Mouse (Mus musculus): ENCODE data around the gene Cdh12. TPM values are rescaled to one million over a fixed set of nuclear protein-coding genes. Genes with fewer than 3 reads are reported as not detected.
"Not testable (repeated sequence)": the region's sequence is repeated elsewhere in the genome, so short reads cannot be mapped to it uniquely, and the experiment has no call there.

Cdh12 gene
- total and polyA plus RNA-seq, 3 experiments = not detected

DNA sequence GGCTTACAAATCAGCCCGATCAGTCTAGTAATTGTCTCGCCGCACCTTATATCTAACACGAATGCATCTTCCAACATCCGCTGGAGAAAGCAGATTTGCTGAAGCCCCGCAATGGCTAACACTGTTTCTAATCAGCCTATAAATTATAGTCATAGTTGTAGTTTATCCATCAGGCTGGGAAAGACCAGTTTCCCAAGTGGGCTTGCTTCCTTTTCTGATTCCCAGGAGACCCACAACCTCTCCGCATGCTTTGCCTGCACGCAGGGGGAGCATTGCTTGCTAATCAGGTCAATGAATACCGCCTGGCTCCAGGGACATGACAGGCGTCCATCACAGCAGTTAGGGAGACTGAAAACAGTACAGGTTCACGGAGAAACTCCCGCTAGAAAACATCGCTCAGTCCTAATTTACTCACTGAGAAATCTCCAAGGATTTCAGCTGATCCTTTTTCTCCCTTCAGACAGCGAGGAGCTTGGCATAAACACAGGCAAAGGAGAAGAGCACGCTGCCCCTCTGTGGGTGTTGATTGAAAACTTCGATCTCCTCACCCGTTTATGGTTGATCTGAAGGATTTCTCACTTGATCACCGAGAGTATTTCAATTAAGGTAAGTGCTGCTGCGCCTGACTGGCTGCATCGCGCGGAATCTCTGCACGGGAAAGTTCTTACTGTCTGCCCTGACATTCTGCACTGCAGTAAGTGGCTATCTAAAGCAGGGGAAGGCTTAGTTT is 662.0 kb downstream of the Cdh12 start:
- no peaks in the 10 kb centered on the region for H3K79me2 ChIP-seq (replicated peaks; ENCODE audit: control insufficient read depth, insufficient read depth, low read length)
- H3K4me1 ChIP-seq (ENCODE audit: control insufficient read depth, insufficient read depth, low read length) = no peaks in the 10 kb centered on the region
- intact Hi-C loops (cut with DNase I) = no loop called here
- no peak for DNase-seq
- no peak overlapping the region for H3K27ac ChIP-seq
- TF ChIP-seq EP300 (IDR thresholded peaks at IDR 0.05; ENCODE audit: insufficient read depth, low read depth, low read length) = no peak
- TF ChIP-seq POLR2A (IDR thresholded peaks at IDR 0.05; ENCODE audit: insufficient read depth, low read depth, low read length) = no peak
- TF ChIP-seq CTCF (IDR thresholded peaks at IDR 0.05) = no peak
- 18% methylated on average over 23 of the region's 23 CpGs for WGBS
- no peaks in the 10 kb centered on the region for H3K36me3 ChIP-seq (ENCODE audit: control insufficient read depth, insufficient read depth, low read length)
- no peaks in the 10 kb centered on the region for H3K27me3 ChIP-seq (ENCODE audit: control insufficient read depth, insufficient read depth, low read length)
- no peak overlapping the region for H3K9ac ChIP-seq (ENCODE audit: low read depth, low read length)
- H3K4me3 ChIP-seq = no peak overlapping the region

DNA sequence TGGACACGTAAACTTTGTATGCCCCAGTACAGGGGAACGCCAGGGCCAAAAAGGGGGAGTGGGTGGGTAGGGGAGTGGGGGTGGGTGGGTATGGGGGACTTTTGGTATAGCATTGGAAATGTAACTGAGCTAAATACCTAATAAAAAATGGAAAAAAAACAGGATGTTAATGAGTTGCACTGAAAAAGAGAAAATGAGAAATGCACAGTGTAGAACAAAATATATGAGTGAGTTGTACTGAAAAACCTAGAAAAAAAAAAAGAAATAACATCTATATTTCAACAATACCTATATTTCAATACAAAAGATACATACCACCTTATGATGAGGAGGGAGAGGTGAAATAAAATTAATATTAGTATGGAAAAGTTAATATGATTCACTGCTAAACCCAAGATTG is 665.7 kb downstream of the Cdh12 start:
- H3K9ac ChIP-seq (ENCODE audit: low read depth, low read length); intact Hi-C loops (cut with DNase I); H3K4me1 ChIP-seq (ENCODE audit: control insufficient read depth, insufficient read depth, low read length); H3K36me3 ChIP-seq (ENCODE audit: control insufficient read depth, insufficient read depth, low read length); DNase-seq; H3K79me2 ChIP-seq (replicated peaks; ENCODE audit: control insufficient read depth, insufficient read depth, low read length); H3K27ac ChIP-seq; H3K27me3 ChIP-seq (ENCODE audit: control insufficient read depth, insufficient read depth, low read length); H3K4me3 ChIP-seq: not testable (repeated sequence)
- 71% methylated on average over 2 of the region's 2 CpGs for WGBS

DNA sequence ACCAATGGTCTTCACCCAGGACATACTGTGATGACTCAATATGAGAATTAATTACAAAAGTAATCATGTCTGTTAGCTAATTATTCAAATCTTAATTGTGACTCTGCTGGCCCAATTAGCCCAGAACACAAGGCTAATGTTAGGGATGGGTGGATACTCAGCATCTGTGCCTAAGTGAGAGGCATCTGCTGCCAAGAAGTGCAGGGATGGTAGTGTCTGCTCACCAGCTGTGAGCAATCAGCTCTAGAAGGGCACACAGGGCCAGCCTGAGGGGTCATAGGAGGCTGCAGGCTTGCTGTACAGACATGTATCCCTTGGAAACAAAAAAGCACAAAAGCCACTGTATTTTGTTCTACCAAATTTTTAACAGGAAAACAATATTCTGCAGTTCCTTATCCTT is 681.6 kb downstream of the Cdh12 start:
- intact Hi-C loops (cut with DNase I) = no loop called here
- Histone ChIP-seq H3K9ac (ENCODE audit: low read depth, low read length) (no peak overlapping the region), H3K27me3 (ENCODE audit: control insufficient read depth, insufficient read depth, low read length) (no peaks in the 10 kb centered on the region), H3K27ac (no peak overlapping the region), H3K4me1 (ENCODE audit: control insufficient read depth, insufficient read depth, low read length) (no peaks in the 10 kb centered on the region), H3K79me2 (replicated peaks; ENCODE audit: control insufficient read depth, insufficient read depth, low read length) (no peaks in the 10 kb centered on the region), H3K36me3 (ENCODE audit: control insufficient read depth, insufficient read depth, low read length) (no peaks in the 10 kb centered on the region), H3K4me3 (no peak overlapping the region)
- no peak for DNase-seq
- TF ChIP-seq EP300 (IDR thresholded peaks at IDR 0.05; ENCODE audit: insufficient read depth, low read depth, low read length) = no peak
- TF ChIP-seq POLR2A (IDR thresholded peaks at IDR 0.05; ENCODE audit: insufficient read depth, low read depth, low read length) = no peak
- TF ChIP-seq CTCF (IDR thresholded peaks at IDR 0.05) = no peak

GRCm38 (mm10) chr15:21132999-21133398 is 683.9 kb downstream of the Cdh12 start:
- TF ChIP-seq EP300 (IDR thresholded peaks at IDR 0.05; ENCODE audit: insufficient read depth, low read depth, low read length) (no peak), POLR2A (IDR thresholded peaks at IDR 0.05; ENCODE audit: insufficient read depth, low read depth, low read length) (no peak), CTCF (IDR thresholded peaks at IDR 0.05) (no peak)
- DNase-seq = no peak
- Histone ChIP-seq H3K9ac (ENCODE audit: low read depth, low read length) (no peak overlapping the region), H3K27ac (no peak overlapping the region), H3K4me1 (ENCODE audit: control insufficient read depth, insufficient read depth, low read length) (no peaks in the 10 kb centered on the region), H3K4me3 (no peak overlapping the region), H3K27me3 (ENCODE audit: control insufficient read depth, insufficient read depth, low read length) (no peaks in the 10 kb centered on the region), H3K36me3 (ENCODE audit: control insufficient read depth, insufficient read depth, low read length) (no peaks in the 10 kb centered on the region), H3K79me2 (replicated peaks; ENCODE audit: control insufficient read depth, insufficient read depth, low read length) (no peaks in the 10 kb centered on the region)
- intact Hi-C loops (cut with DNase I) = no loop called here

GRCm38 (mm10) chr15:21146896-21147295 is 697.8 kb downstream of the Cdh12 start:
- WGBS = 79% methylated on average over 4 of the region's 4 CpGs
- Histone ChIP-seq H3K4me3 (no peak overlapping the region), H3K27ac (no peak overlapping the region), H3K27me3 (ENCODE audit: control insufficient read depth, insufficient read depth, low read length) (no peaks in the 10 kb centered on the region), H3K36me3 (ENCODE audit: control insufficient read depth, insufficient read depth, low read length) (no peaks in the 10 kb centered on the region), H3K79me2 (replicated peaks; ENCODE audit: control insufficient read depth, insufficient read depth, low read length) (no peaks in the 10 kb centered on the region), H3K9ac (ENCODE audit: low read depth, low read length) (no peak overlapping the region), H3K4me1 (ENCODE audit: control insufficient read depth, insufficient read depth, low read length) (no peaks in the 10 kb centered on the region)
- no peak for DNase-seq
- TF ChIP-seq EP300 (IDR thresholded peaks at IDR 0.05; ENCODE audit: insufficient read depth, low read depth, low read length) (no peak), POLR2A (IDR thresholded peaks at IDR 0.05; ENCODE audit: insufficient read depth, low read depth, low read length) (no peak), CTCF (IDR thresholded peaks at IDR 0.05) (no peak)
- intact Hi-C loops (cut with DNase I) = no loop called here

- H3K4me3 ChIP-seq = no peak overlapping the region
- H3K27me3 ChIP-seq (ENCODE audit: control insufficient read depth, insufficient read depth, low read length) = no peaks in the 10 kb centered on the region
- H3K79me2 ChIP-seq (replicated peaks; ENCODE audit: control insufficient read depth, insufficient read depth, low read length) = no peaks in the 10 kb centered on the region
- DNase-seq = no peak
- intact Hi-C loops (cut with DNase I) = no loop called here
- TF ChIP-seq POLR2A (IDR thresholded peaks at IDR 0.05; ENCODE audit: insufficient read depth, low read depth, low read length) (no peak), EP300 (IDR thresholded peaks at IDR 0.05; ENCODE audit: insufficient read depth, low read depth, low read length) (no peak), CTCF (IDR thresholded peaks at IDR 0.05) (no peak)
- no peak overlapping the region for H3K9ac ChIP-seq (ENCODE audit: low read depth, low read length)
- no peaks in the 10 kb centered on the region for H3K4me1 ChIP-seq (ENCODE audit: control insufficient read depth, insufficient read depth, low read length)
- 88% methylated on average over 3 of the region's 3 CpGs for WGBS
- H3K36me3 ChIP-seq (ENCODE audit: control insufficient read depth, insufficient read depth, low read length) = no peaks in the 10 kb centered on the region
- no peak overlapping the region for H3K27ac ChIP-seq
Observed at GRCm38 (mm10) chr15:21153602-21154001, 704.5 kb downstream of the Cdh12 start.
